Mouse (Mus musculus) midbrain, embryonic 15.5 days (tissue): ENCODE results near the gene Cyp3a41b. TPM values are rescaled to one million over a fixed set of nuclear protein-coding genes. Genes with fewer than 3 reads are reported as not detected.
"Not testable (repeated sequence)": the region's sequence is repeated elsewhere in the genome, so short reads cannot be mapped to it uniquely, and the experiment has no call there.

Source experiments
- ATAC-seq: fragments of 200-750 bp; cut with Nextera tagmentation; replicated peaks from 2 replicates; pipeline ENCODE4 v1.8.0; 2017; ENCODE audit warnings: moderate TSS enrichment
- H3K27ac ChIP-seq: fragments of 300-500 bp; sonication (generic); 2 replicates; pipeline ENCODE4 v1.5.1; 2015; ENCODE audit warnings: mild to moderate bottlenecking, inconsistent platforms
- H3K27me3 ChIP-seq: fragments of 300-500 bp; sonication (generic); replicated peaks from 2 replicates; pipeline ENCODE4 v1.6.1; 2015; ENCODE audit warnings: inconsistent platforms
- H3K36me3 ChIP-seq: fragments of 300-500 bp; sonication (generic); replicated peaks from 2 replicates; pipeline ENCODE4 v1.6.1; 2015; ENCODE audit warnings: inconsistent platforms
- H3K4me1 ChIP-seq: fragments of 300-500 bp; sonication (generic); 2 replicates; pipeline ENCODE4 v1.6.1; 2015; ENCODE audit warnings: inconsistent platforms
- H3K4me2 ChIP-seq: fragments of 300-500 bp; sonication (generic); 2 replicates; pipeline ENCODE4 v1.6.1; 2015; ENCODE audit warnings: inconsistent platforms, mild to moderate bottlenecking, moderate library complexity
- H3K4me3 ChIP-seq: fragments of 300-500 bp; sonication (generic); 2 replicates; pipeline ENCODE4 v1.5.1; 2015; ENCODE audit warnings: mild to moderate bottlenecking, inconsistent platforms
- H3K9ac ChIP-seq: fragments of 300-500 bp; sonication (generic); 2 replicates; pipeline ENCODE4 v1.6.1; 2015; ENCODE audit warnings: mild to moderate bottlenecking, inconsistent platforms
- H3K9me3 ChIP-seq: fragments of 300-500 bp; sonication (generic); 2 replicates; pipeline ENCODE4 v1.6.1; 2016; ENCODE audit warnings: inconsistent platforms
- WGBS: fragments of 180-500 bp; shearing (Covaris S2); methylation state at CpG from one replicate; pipeline ENCODE4 v1.1.7; 2015; ENCODE audit warnings: mixed read lengths; 5-methylcytosine and 5-hydroxymethylcytosine counted together
- polyA plus RNA-seq: library from polyadenylated mRNA; unstranded; fragments of >200 nt; fragmentation: Nextera tagmentation; extraction: Ambion mirVana; gene quantifications from 2 replicates; pipeline ENCODE4 v1.2.1, GENCODE M21; 2015

Gene Cyp3a41b
- not detected in 2 replicates for polyA plus RNA-seq

GRCm38 (mm10) chr5:145584630-145585029, at the start of gene Cyp3a41b:
Gene Cyp3a41b (minus strand): TSS chr5:145584730.
- H3K27ac ChIP-seq, H3K4me1 ChIP-seq, H3K4me2 ChIP-seq, ATAC-seq, H3K9me3 ChIP-seq, H3K36me3 ChIP-seq, H3K9ac ChIP-seq, H3K4me3 ChIP-seq, H3K27me3 ChIP-seq: not testable (repeated sequence)
- WGBS = 73% methylated on average over 1 of the region's 2 CpGs

GRCm38 (mm10) chr5:145632286-145632685, 47.8 kb upstream of the Cyp3a41b start:
- ATAC-seq, H3K36me3 ChIP-seq, H3K9ac ChIP-seq, H3K27ac ChIP-seq, H3K27me3 ChIP-seq, H3K4me1 ChIP-seq, H3K4me2 ChIP-seq, H3K4me3 ChIP-seq: not testable (repeated sequence)
- H3K9me3 ChIP-seq = peaks cover 58% of the 10 kb centered on the region
- WGBS = 86% methylated on average over 1 of the region's 1 CpGs

GRCm38 (mm10) chr5:145604891-145605290, 20.4 kb upstream of the Cyp3a41b start:
- H3K9me3 ChIP-seq = peaks cover 15% of the 10 kb centered on the region
- H3K27me3 ChIP-seq, H3K36me3 ChIP-seq, H3K9ac ChIP-seq, ATAC-seq, H3K4me2 ChIP-seq, H3K4me3 ChIP-seq, H3K4me1 ChIP-seq, H3K27ac ChIP-seq: not testable (repeated sequence)
- 79% methylated on average over 1 of the region's 1 CpGs for WGBS

- not testable (repeated sequence) for H3K4me2 ChIP-seq, H3K36me3 ChIP-seq, H3K9ac ChIP-seq, H3K27ac ChIP-seq, H3K4me1 ChIP-seq, H3K4me3 ChIP-seq, H3K27me3 ChIP-seq, ATAC-seq
- peaks cover 11% of the 10 kb centered on the region for H3K9me3 ChIP-seq
- WGBS = 82% methylated on average over 5 of the region's 5 CpGs
Measured at GRCm38 (mm10) chr5:145597851-145598250, 13.3 kb upstream of the Cyp3a41b start.

- not testable (repeated sequence) for H3K27ac ChIP-seq, H3K4me2 ChIP-seq, H3K4me1 ChIP-seq, H3K9ac ChIP-seq, H3K9me3 ChIP-seq, H3K4me3 ChIP-seq, H3K27me3 ChIP-seq, H3K36me3 ChIP-seq, ATAC-seq
- 58% methylated on average over 1 of the region's 1 CpGs for WGBS
Measured at GRCm38 (mm10) chr5:145577321-145577720, 7.2 kb downstream of the Cyp3a41b start.

GRCm38 (mm10) chr5:145575660-145576059, 8.9 kb downstream of the Cyp3a41b start:
- H3K27ac ChIP-seq, ATAC-seq, H3K4me2 ChIP-seq, H3K36me3 ChIP-seq, H3K9me3 ChIP-seq, H3K4me3 ChIP-seq, H3K9ac ChIP-seq, H3K4me1 ChIP-seq, H3K27me3 ChIP-seq: not testable (repeated sequence)
- 86% methylated on average over 4 of the region's 4 CpGs for WGBS

- H3K9ac ChIP-seq, ATAC-seq, H3K27ac ChIP-seq, H3K36me3 ChIP-seq, H3K4me3 ChIP-seq, H3K9me3 ChIP-seq, H3K4me2 ChIP-seq, H3K4me1 ChIP-seq, H3K27me3 ChIP-seq: not testable (repeated sequence)
- WGBS = 82% methylated on average over 2 of the region's 2 CpGs
Measured at GRCm38 (mm10) chr5:145571922-145572321, 12.6 kb downstream of the Cyp3a41b start.

Other genes starting within 250 kb of the Cyp3a41b start
- not detected in 2 replicates for gene Cyp3a57, start 239.5 kb downstream of the Cyp3a41b start, polyA plus RNA-seq
- gene Cyp3a16, start 115.0 kb downstream of the Cyp3a41b start, polyA plus RNA-seq = not detected in 2 replicates
- not detected in 2 replicates for gene Cyp3a41a, start 135.4 kb upstream of the Cyp3a41b start, polyA plus RNA-seq
- not detected in 2 replicates for gene Cyp3a44, start 221.1 kb upstream of the Cyp3a41b start, polyA plus RNA-seq